Mouse (Mus musculus): ENCODE results near the gene Kcng3. TPM values are rescaled to one million over a fixed set of nuclear protein-coding genes. Genes with fewer than 3 reads are reported as not detected.

The Kcng3 gene
- total and polyA plus RNA-seq, 3 experiments: 2.7 to 13.2 (median 8.9) TPM

DNA sequence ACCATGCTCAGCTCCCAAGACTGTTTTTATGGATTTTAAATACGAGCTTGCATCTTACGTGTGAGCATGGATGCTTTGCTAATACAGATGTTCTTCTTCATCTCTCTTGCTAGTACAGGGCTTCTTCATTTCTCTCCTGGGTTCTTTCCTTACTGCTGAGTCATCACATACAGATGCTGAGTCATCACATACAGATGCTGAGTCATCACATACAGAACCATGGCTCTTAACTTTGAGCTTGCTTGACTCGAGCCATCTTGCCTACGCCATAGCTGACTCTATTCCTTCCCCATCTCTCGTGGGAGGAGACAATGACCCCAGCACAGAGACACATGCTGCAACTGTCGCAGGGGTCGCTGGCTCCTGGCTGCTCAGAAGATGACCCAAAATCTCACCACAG is 76.7 kb downstream of the Kcng3 start:
- DNase-seq: no peak

DNA sequence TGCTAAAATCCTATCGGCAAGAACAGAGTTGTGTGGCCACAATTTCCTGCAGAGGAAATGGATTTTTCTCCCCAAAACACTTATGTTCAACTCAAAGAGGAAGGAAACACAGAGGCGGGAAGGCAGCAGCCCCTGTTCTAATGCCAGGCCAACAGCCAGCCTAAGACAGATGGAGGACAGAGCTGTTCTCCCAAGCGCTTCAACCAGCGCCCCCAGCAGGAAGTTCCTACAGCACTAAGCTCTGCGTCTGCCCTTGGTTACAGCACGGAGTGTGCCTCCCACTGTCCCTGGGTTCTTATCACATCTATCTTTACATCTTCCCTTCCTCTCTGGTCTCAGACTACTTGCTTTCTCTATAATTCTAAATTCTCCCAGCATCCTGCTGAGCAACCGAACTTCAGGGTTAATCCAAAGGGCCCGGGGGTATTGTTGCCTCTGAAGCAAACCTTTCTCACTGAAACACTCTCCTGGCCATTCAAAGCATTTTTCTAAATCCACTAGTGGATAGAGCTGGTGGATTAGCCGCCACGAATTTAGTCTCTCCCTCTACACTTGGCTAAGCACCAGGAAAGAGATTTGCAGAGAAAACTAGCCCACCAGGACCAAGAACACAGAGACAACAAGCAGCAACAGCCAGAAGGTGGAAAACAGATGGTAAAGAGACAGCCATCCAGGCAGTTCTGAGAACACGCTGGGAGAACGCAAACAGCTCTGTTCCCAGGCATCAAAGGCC is 83.0 kb downstream of the Kcng3 start:
- no peak for DNase-seq

GRCm38 (mm10) chr17:83547145-83547544 is 84.5 kb downstream of the Kcng3 start:
- peak; percentile 23 for DNase-seq

DNA sequence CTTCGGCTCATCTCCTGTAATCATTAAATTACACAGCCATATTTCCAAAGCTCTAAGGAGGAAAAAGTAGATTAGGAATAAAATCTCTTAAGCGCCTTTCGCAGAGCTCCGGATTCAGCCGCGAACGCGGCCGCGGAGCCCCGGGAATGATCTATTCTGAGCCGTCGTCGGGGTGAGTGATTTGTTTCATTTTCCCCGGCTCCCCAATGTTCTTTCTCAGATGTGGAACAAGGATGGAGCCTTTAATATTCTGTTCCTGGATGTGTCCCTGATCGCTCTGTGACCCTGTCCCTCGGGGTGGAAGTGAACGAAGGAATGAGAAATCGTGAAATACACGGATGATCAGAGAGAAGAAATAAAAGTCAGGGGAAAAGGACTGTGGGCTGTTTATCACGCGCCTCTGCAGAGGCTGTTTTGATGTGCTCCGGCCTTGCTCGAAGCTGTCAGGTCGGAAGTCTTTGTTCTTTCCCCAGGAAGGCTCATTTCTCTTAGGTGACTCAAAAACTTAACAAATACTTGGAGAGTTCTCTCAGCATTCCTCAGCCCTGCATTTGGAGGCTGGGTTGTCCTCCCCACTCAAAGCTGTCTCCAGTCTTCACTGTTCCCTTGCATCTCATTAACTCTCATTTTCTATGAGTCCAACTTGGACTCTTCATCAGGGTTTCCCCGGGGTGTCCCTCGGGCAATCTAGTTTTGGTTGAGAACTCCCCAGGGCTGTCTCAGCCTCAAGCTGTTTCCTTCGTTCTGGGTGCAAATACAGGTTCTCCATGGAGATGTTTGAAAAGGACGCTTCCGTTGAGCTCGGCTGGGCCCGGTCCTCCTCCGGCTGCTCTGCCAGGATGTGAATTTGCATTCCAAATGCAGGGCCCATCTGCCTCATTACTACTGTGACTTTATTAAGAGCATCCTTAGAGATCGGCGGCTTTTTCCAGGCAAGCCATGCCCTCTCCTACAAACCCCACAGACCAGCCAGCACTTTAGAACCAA is 85.6 kb downstream of the Kcng3 start:
- DNase-seq: peak; percentile 56

DNA sequence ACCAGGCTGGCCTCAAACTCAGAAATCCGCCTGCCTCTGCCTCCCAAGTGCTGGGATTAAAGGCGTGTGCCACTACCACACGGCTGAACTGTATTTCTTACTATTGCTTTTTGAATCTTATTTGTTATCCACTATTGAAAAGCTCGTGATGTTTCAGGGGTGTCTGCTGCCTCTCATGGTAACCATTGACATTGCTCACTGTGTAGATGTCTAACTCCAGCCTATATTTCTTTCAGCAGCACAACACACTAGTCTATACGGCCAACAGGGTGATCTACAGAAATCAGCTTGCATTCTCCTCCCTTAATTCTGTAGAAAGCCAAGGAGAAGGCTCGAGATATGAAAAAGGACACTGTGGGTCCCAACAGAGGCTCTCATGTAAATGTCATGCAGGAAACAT is 86.4 kb downstream of the Kcng3 start:
- no peak for DNase-seq

DNA sequence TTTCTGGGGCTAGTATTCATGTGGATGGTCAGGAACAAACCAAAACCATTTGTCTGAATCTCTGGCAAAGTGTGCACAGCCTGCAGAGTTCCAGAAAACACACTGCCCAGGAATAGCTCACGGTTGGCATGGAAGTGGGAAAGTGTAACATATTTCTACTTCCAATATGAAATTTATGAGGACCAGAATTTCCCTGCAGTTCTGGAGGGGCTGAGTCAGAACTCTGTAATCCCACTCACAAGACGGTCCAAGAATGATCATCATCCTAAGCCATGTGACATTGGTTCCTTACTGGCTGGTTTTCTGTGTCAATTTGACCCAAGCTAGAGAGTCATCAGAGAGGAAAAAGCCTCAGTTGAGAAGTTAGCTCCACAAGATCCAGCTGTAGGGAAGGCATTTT is 89.3 kb downstream of the Kcng3 start:
- no peak for DNase-seq

DNA sequence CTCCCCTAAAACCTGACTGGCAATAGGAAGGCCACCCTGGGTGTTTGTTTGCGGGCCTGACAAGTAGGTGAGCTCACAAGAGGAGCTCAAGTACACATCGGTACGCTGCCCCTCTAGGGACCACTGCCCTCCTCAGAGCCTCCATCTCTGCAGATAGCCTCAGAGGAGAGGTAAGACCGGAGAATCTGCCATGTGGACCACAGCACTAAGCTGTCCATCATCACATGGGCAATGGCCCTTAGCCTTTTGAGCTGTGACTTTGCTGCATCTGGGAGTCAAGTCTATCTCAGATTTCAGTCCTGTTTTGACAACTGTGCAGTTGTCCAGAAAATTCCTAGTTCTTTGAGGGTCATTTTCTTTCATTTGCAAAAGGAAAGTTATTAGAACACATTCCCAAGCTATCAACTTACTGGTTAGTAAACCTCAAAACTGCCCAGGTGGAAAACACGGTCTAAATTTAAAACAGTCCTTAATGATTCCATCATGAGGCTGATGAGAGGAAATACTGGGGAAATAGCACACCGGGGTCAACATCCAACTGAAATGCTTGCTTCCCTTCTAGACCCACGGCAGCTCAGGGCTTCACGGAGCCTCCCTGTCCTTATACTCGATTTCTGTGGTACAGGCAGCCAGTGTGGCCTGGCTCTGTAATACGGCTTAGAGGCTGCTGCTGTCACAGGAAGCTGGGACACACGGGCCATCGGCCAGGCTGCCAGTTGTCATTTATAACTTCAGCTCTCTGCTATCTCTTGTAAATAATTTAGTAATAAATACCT is 92.2 kb downstream of the Kcng3 start:
- no peak for DNase-seq

DNA sequence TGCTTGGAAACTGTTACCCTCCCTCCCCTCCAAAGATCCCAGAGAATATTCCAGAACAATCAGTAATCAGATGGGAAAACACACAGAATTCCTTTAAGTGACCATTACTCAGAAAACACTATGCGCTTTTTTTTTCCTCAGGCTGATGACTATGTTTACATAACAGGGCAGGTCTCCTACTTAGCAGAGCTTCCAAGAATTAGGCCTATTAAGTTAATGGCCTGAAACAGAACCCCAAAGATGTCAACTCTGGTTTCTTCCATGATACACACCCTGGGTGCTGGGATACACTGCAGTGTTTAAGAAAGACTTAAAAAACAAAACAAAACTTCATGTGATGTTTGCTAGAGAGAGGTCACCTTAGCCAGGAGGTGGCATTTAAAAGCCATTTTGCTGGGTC is 93.0 kb downstream of the Kcng3 start:
- no peak for DNase-seq

GRCm38 (mm10) chr17:83538141-83538540 is 93.6 kb downstream of the Kcng3 start:
- no peak for DNase-seq

Other genes starting within 250 kb of the Kcng3 start
- gene Cox7a2l, start 114.6 kb downstream of the Kcng3 start, total RNA-seq (2021): 100 to 1,000 TPM; 141 to 185 TPM
- 68.7 and 87.2 TPM in 2 replicates for gene Cox7a2l, start 114.6 kb downstream of the Kcng3 start, polyA plus RNA-seq (2012; rRNA removed)
- gene Mta3, start 74.3 kb upstream of the Kcng3 start, total RNA-seq (2021): 10 to 100 TPM; 71.1 to 80.0 TPM
- gene Mta3, start 74.3 kb upstream of the Kcng3 start, polyA plus RNA-seq (2012; rRNA removed): 55.9 and 59.6 TPM in 2 replicates
- gene Haao, start 216.1 kb upstream of the Kcng3 start, total RNA-seq (2021): 1 to 10 TPM; 1.2 to 1.7 TPM
- 1.6 and 1.8 TPM in 2 replicates for gene Haao, start 216.1 kb upstream of the Kcng3 start, polyA plus RNA-seq (2012; rRNA removed)